Mouse (Mus musculus): ENCODE data around the gene Mgst3.

Mgst3 gene

DNA sequence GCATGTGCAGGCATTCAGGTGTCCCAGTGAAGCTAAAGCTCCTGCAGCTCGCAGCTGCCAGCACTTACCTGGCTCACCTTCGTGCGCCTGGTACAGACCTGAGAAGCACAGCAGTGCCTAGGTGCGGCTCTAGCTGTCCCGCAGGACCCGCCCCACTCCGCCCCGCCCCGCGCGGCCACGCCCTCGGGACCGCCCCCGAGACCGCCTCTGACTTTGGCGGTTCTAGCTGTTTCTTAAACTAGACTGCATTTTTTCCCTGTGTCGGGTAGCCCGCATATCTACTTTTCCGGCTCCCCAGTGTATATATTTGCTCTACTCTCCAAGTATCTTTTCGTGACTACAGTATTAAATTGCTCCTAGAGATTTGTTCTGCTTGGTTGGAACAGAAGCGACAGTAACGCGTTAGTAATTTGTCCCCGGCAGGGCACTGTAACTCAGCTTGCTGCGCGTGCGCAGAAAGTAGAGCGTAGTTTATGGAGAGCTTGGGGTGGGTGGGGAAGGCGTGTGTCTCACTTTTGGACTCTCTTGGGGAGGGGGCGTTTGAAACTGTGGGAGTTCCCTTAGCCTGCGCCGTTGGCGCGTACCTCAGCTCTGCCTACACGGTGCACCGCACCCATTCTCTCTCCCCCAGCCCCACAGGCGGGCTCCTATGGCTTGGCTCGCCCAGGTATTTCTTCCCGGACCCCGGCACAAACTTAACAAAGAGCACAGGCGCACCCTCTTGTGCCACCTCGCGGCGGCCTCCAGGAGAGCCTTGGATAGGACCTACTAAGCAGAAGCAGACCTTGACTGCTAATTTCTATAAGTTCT, at the start of gene Mgst3:
Mgst3 (minus strand) TSS at position 159 of the 810 bp plus-strand sequence.
- DNase-seq (ENCODE audit: low read depth, low spot score) = peak; percentile 95

- no peak for DNase-seq (ENCODE audit: low read depth, low spot score)
Observed at GRCm38 (mm10) chr1:167438231-167438885, 44.7 kb upstream of the Mgst3 start.

GRCm38 (mm10) chr1:167437091-167437490, 43.5 kb upstream of the Mgst3 start:
- no peak for DNase-seq (ENCODE audit: low read depth, low spot score)

- DNase-seq (ENCODE audit: low read depth, low spot score) = no peak
Observed at GRCm38 (mm10) chr1:167436186-167436975, 42.7 kb upstream of the Mgst3 start.

DNA sequence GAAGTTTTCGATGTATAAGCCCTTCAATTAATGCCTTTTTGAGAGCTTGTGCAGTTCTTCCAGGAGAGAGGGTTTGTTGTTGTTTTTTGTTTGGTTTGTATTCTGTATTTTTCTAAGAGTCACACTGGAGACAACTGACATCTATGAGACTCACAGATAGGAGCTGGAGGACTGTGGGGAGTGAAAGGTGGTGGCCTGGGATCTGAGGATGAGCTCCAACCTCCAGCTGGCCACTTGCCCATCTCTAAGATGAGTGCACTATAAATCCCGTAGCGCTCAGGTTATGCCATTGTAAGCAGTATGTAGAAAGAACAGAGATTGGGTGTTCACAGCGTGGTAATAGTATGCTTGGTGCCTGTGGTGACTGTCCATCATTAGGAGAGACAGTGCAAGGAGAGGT, 41.3 kb upstream of the Mgst3 start:
- no peak for DNase-seq (ENCODE audit: low read depth, low spot score)

DNA sequence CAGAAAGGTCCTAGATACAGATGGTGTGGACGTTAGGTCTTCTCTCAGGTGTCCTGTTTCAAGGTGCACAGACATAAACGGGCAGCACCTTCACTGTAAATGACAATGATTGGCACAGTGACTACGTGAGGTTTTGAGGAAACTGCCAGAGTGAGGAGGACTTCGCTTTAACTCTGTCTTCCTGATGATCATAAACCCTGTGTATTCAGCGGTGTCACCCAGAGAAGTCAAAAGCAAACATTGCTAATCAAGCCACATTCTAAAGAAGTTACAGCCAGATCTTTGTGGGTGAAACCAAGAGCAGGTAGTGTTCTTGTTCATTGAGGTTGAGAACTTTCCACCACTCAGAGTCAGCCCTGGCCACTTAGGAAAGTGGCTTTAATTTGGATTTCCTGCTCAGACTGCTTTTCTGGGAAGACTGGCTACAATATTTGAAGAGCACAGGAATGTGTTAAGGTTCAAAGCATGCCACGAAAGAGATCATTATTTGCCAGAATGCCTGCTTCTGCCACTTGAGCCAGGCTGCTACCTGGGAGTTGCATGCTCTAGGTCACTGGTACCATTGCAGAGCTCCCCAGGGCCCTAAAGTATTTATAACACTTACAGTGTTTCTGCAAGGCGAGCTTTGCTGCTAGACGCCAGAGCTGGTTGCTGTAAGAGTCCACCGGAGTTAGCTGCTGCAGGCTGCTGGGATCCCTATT, 37.5 kb upstream of the Mgst3 start:
- no peak for DNase-seq (ENCODE audit: low read depth, low spot score)

- no peak for DNase-seq (ENCODE audit: low read depth, low spot score)
Observed at GRCm38 (mm10) chr1:167426681-167427080, 33.0 kb upstream of the Mgst3 start.

DNA sequence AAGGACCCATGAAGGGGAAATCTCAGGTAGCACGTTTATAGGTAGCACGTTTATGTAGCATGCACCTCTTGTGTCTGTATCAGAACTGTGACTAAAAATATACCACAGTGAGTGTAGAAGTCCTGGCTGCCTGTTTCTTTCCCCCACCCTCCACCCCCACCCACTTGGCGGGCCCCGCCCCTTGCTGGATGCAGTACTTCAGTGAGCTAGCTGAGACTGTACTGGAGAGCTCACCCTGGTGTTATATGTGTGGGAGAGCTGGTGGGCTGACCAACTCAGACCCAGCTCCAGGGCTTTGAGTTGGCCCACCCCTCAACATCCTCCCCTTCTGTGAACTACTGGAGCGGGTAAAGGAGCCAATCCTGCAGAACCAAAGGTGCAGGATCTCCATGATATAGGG, 31.9 kb upstream of the Mgst3 start:
- DNase-seq (ENCODE audit: low read depth, low spot score) = no peak

DNA sequence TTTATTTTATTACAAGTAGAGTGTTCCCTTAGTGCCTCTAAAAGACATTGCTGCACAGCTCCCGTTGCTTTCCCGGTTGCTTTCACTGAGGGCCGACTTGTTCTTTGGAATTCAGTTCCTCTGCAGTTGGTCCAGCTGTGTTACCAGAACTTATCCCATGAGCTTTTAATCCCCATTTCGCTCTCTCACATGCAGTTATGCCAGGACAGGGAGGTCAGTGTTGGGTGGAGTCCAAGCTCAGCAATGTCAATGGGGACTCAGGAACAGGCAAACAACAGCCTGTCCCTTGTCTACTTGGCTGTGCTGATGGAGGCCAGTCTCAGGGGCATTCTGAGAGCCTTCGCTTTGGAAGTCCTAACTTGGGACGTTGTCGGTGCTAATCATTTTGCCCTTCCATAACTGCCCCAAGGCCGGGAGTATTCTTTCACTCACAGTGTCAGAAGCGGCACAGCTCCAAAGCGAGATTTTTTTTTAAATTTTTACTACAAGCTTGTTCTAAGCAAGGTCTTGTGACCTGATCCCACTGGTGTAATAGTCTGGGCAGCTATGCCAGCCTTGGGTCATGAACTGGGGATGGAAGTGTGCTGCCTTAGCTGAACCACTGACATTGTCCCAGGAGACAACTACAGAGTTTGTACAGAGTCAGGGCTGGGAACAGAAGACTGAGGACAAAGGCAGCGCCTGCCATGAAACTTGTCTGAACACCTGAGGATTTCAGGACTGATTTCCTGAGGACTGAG, 29.0 kb upstream of the Mgst3 start:
- no peak for DNase-seq (ENCODE audit: low read depth, low spot score)

- DNase-seq (ENCODE audit: low read depth, low spot score) = peak; percentile 83
Observed at GRCm38 (mm10) chr1:167414846-167415245, 21.2 kb upstream of the Mgst3 start.

DNA sequence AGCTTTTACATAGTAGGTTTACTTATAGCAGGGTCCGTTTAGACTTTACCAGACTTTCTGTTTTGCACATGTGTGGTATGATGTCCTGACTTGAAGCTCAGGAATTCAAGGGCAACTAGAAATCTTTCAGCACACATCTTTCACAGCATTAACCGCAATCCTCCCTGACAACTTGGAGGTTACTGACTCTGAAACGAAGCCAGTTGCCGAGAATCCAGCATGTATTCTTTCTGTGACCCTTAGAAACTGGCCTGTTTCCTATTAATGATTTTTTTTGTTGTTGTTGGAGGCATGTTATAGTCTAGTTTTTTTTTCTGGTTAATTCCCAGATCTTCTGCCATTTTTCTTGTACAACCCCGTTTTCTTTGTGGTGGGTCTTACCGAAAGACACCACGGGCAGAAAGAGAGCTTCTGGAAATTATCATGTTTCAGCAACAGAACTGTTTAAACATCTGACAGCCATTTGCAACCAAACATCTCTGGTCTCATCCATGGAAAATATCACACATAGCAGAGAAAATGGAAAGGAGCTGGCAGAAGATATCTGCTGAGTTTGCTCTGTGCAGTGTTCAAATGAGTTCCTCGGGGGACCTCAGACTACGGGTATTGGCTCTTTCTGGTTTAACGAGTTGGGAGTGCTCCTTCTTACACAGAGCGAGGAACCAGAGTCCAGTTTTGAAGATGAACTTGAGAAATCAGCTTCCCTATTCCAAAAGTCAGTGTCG, 18.5 kb upstream of the Mgst3 start:
- DNase-seq (ENCODE audit: low read depth, low spot score) = no peak

- no peak for DNase-seq (ENCODE audit: low read depth, low spot score)
Observed at GRCm38 (mm10) chr1:167409601-167410000, 16.0 kb upstream of the Mgst3 start.

DNA sequence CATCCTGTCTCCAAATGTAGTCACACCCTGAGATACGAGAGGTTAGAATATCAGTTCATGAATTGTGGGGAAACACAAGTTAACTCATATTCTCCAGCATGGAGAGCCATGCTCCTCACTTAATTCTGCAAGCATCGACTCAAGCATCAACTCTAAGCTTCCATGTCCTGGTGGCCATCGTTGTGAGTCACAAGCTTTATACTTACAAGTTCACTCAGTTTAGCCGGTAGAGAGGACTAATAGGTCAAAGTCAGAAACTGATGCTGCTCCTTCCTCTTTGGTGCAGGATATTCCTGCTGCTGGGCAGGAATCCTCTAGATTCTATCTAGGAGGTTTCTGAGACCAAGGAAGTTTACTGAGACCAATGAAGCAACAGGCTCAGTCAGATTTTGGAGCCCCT, 11.6 kb upstream of the Mgst3 start:
- no peak for DNase-seq (ENCODE audit: low read depth, low spot score)

DNA sequence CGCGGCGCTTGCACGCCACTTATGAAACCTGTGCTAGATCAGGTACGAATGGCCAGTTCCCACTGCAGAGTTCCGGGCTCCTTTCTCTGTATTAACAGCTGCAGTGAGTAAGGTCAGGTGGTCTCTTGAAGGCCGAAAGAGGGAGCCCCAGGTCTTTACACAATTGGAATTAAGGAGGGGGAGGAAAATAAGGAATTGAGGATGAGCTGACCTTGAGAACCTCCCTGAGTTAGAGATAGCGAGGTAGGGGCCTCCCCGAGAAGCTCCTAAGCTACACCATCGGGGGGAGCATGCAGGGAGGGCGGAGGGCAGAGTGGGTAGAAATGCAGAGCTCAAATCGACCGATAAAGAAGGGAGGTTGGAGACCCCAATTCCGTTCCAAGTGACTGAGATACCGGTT, 360 bp downstream of the Mgst3 start:
- peak; percentile 12 for DNase-seq (ENCODE audit: low read depth, low spot score)

GRCm38 (mm10) chr1:167392687-167393086, 954 bp downstream of the Mgst3 start:
- DNase-seq (ENCODE audit: low read depth, low spot score) = no peak

DNA sequence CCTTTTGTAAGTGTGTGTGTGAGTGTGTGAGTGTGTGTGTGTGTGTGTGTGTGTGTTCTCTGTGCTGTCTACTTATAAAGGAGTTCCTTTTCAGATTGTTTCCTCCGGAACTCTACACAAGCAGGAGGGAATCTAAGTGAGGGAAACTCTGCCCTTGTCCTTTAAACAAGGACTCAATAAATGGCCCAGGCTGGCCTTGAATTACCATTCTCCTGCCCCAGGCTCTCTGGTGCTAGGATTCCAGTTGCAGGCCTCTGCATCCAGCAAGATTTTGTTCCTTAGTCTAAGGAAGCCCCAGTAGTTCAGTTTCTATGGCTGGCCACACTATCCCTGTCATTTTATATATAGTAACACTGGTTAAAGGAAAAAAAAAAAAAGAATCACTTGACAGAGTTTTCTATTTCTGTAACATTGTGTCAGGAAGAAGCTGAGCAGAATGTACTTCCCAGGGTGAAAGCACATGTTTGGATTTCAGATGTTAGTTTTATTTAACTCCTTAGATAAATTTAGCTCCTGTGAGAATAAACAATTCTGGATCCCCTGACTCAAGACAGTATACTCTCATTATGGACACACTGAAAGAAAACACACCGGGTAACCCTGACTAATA, 1.5 kb downstream of the Mgst3 start:
- no peak for DNase-seq (ENCODE audit: low read depth, low spot score)

DNA sequence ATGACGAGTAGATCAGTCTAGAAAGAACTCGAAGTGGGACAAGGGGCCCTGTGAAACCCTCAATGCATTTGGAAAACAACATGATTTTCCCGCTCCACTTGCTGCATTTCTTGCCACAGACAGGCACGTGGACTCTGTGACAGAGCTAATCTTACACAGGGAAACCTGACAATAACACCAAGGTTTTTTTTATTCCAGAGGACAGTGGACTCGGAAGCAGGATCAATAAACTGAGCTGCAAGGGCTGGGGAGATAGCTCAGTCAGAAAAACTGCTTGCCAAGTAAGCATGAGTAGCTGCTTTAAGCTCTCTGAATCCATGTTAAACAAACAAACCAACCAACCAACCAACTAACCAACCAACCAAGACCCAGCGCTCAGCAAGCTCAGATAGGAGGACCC, 2.4 kb downstream of the Mgst3 start:
- no peak for DNase-seq (ENCODE audit: low read depth, low spot score)

GRCm38 (mm10) chr1:167390381-167390780, 3.3 kb downstream of the Mgst3 start:
- no peak for DNase-seq (ENCODE audit: low read depth, low spot score)

GRCm38 (mm10) chr1:167389584-167389983, 4.1 kb downstream of the Mgst3 start:
- DNase-seq (ENCODE audit: low read depth, low spot score) = no peak

DNA sequence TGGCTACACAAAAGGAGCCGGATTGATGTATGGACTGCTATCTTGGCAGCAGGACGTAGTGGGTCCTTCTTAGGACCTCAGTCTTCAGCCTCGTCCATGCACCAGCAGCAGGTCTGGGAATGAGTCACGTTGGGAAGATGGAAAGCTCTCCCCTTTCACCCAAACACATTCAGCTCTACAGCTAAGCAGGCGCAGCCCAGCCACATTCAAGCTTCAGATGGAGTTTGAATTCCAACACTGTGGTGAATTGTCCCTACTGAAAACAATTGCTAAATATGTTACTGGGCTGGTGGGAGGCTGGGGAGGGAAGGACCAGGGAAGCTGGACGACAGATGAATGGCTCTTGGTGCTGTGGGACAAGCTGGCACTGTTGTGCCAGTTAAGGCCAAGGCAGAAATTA, 5.1 kb downstream of the Mgst3 start:
- no peak for DNase-seq (ENCODE audit: low read depth, low spot score)

All from mesoderm, embryonic 11.5 days (tissue).